Mouse (Mus musculus) kidney, adult 11 months (tissue): ENCODE results near the gene Sh3bgrl2.

Experiments used
- DNase-seq: peaks from one replicate; pipeline ENCODE4 v3.0.0; 2022

The Sh3bgrl2 gene

DNA sequence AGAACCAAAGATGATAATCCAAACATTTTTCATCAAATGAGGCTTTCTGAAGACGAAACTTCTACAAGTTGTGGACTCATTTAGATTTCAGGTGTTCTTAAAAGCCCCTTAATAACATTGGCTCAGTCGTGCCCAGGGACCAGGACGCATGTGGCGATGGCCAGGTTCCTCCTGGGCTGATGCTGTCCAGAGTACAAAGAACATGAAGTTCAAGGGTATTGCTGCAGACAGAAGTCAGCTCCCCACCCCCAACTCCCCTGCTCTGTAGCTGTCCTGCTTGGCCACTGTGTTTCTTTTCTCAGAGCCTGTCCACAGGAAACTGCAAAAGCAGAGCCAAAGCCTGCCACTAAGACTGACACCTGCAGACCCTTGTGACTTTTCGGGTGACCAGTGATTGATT is 45.7 kb downstream of the Sh3bgrl2 start:
- DNase-seq, result no peak

DNA sequence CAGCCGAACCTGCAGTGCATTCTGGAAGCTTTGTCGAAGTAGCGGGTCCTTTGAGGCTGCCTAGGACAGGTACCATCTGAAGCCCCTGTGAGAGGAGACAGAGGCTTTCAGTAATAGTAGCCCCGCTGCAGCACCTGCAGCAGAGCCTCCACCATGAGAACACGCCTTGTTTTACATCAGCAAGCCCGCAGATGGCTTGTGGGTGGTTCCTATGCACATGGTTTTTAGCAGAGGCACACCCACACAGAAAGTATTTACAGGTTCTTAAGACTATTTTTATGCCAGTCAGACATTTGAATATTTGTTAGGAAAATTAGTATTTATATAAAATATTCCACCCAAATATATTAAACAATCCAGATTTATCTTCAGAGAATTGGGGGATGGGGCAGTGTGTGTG is 48.0 kb downstream of the Sh3bgrl2 start:
- DNase-seq, result no peak

GRCm38 (mm10) chr9:83596646-83597481 is 48.7 kb downstream of the Sh3bgrl2 start:
- no peak for DNase-seq

- DNase-seq, result no peak
Measured at GRCm38 (mm10) chr9:83598047-83598446, 49.9 kb downstream of the Sh3bgrl2 start.

- no peak for DNase-seq
Measured at GRCm38 (mm10) chr9:83599505-83599904, 51.4 kb downstream of the Sh3bgrl2 start.

DNA sequence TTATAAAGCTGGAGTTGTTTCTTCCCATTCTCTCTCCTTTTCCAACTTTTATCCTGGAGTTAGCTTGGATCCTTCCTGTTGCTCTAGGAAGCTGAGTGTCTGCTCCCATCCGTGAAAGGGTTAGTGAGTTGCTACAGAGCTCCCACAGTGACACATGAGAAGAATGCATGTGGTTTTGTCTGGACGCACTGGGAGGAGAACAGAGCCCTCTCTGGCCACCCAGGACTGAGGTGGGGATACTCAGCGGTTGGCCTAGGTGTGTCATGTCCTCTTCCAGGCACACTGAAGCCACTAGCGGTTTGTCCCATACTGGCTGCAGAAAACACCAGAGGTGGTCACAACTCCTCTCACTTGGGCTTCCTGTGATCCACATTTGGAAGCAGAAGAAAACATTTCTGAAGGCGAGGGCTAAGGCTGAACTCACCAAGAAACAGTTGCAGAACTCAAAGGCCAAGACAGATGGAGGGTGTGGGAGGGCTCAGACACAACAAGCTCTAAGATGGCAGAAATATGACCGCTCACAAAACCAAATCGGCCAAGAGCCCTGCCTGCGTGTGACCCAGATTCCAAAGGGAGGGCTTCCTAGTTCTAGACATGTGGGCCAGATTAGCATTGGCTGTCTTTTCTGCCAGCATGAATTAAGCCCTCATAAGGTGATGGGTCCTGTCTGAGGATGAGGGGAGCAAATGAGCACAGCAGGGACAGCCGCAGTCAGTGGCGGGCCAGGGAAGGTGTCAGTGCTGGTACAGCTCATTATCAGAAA is 52.3 kb downstream of the Sh3bgrl2 start:
- DNase-seq, result no peak

DNA sequence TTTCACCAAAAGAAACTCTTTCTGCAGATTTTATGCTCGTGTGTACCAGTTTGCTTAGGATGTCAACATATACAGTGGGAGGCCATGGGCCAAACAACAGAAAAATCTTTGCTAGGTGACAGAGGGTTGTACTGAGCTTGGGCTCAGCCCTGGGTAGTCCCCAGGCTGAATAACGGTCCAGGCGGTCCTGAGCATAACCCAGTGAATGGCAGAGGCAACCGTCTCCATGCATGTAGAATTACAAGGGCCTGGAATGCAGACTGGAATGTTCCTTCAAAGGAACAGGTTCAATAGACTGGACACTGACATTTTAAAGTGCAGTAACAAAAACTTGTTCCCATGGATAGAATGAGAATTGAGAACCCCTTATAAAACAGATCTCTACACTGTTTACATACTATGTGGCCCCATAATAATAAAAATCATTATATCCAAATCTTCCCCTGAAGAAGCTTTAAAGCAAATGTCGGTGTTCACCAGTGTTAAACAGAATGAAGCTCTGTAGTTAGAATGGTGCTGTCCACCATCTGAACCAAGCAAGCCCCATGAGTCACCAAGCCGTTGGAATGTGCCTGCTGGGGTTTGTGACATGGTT is 54.1 kb downstream of the Sh3bgrl2 start:
- no peak for DNase-seq

DNA sequence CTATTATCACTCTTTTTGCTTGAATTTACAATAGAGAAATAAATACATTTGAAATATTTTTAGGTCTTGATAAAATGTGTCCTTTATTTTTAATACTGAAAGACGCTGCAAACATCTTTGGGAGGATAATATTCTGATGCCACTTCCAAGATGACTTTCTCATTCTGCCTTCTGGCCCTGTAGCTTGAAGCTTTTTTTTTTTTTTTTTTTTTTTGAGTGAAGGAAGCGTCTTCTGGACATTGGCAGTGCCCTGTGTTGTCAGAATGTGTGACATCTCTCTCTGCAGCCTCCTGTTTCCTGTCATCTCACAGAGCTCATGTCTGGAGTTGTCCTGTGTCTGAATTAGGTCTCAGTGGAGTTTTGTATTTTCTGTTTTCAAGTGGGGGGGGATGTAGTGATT is 55.0 kb downstream of the Sh3bgrl2 start:
- no peak for DNase-seq

- DNase-seq, result no peak
Measured at GRCm38 (mm10) chr9:83605886-83606640, 57.9 kb downstream of the Sh3bgrl2 start.

- DNase-seq, result no peak
Measured at GRCm38 (mm10) chr9:83608135-83608534, 60.0 kb downstream of the Sh3bgrl2 start.

- DNase-seq, result peak; percentile 52
Measured at GRCm38 (mm10) chr9:83609422-83610297, 61.5 kb downstream of the Sh3bgrl2 start.

DNA sequence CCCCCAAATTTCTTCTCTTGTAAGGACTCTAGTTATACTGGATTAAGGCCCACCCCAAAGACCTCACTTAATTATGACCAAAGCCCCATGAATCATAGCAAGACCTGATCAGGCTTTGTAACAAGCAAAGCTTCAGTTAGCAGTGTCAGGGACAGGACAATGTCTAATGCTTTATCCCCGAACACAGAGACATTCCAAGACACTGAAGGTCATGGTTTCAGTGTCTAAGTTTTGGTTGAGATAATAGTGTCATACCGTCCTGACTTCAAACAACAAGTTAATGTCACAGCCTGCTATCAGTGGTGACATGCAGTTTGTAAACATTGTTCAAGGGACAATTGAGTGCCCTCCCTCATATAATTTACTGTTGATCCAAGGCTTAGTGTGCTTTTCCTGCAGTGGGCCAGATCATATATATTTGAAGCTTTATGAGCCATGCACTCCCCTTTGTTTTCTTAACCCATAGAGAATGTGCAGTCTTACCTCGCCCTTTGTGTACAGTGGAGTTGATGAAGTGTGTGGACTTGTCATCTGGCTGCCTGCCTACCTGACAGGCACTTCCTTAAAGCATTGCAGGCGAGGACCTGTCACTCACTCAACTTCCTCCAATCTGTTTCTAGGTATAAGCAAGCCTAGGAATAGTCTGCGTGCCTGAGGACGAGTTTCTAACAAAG is 67.9 kb downstream of the Sh3bgrl2 start:
- no peak for DNase-seq

GRCm38 (mm10) chr9:83616586-83617081 is 68.5 kb downstream of the Sh3bgrl2 start:
- DNase-seq, result no peak

DNA sequence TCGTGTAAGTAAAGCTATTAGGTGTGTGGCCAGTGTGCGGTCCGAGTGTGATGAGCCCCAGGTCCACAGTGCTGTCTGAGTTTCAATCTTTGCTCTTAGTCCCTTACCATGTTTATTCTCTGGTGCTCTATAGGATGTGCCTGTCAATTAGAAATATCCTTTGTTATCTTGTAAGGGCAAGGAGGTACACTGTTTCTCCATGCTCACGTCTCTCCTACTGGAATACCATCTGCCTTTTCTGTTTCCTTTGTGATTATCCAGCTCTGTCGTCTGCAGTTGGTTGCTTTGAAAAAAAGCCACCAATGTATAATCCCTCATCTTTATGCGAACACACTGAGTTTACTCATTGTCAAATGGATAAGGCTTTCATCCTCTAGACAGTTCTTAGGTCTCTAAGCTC is 75.3 kb downstream of the Sh3bgrl2 start:
- DNase-seq, result no peak

DNA sequence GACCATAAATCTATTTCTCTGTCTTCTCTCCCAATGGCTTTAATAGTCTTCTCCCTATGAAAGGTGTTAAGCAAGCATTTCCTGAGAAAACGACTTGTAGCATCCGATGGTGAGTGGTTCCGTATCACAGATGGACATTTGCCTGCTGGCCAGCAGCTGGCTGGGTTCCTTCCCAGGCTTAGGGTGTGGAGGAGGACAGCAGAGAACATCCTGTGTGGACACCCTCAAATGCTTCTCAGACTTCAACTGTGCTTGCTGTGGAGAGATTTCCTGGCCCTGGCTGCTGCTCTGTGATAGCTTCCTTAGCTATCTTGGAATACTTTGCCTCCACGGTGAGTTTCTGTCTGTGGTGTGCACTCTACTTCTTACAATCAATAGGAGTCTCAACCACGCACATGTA is 76.1 kb downstream of the Sh3bgrl2 start:
- DNase-seq, result no peak

- DNase-seq, result no peak
Measured at GRCm38 (mm10) chr9:83625085-83625484, 77.0 kb downstream of the Sh3bgrl2 start.

DNA sequence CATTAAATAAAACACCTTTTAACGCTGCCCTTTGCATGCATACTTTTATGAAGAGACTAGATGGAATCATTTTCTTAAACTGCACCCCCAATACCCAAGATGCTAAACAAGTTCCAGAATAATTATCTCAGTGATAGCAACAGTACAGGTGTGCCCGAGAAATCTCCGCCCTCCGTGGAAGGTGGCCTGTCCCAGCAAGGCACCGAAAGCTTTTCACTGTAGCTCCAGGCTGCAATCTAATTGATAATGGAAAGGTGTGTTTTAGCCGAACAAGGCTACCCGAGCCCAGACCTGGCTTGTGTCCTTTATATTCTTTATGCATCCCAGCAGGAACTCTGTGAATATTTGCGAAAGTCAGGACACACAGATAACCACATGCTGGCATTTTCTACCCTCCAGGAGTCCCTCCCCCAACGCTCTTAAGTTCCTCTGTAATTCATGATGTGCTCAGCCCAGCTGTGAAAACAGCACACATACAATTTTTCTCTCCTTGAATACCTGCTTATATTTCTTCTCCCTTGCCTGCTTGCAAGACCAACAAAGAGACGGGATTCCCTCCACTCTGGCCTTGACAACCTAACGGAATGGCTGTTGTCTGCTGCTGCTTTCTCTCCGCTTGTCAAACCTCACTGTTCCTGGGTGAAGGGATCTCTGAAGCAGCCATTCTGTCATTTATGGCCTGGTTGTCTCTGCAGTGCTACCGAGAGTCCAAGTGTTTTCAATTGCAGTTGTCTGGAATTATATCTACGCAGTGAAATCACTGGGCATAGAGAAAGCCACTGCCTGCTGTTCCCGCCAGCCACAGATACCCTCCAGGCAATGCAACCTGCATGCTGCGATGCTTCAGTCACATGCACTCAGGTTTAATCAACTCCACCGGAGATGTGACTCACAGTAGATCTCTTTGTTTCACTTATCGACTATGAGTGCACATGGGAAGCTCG is 80.8 kb downstream of the Sh3bgrl2 start:
- no peak for DNase-seq

GRCm38 (mm10) chr9:83630341-83630740 is 82.2 kb downstream of the Sh3bgrl2 start:
- DNase-seq, result no peak

DNA sequence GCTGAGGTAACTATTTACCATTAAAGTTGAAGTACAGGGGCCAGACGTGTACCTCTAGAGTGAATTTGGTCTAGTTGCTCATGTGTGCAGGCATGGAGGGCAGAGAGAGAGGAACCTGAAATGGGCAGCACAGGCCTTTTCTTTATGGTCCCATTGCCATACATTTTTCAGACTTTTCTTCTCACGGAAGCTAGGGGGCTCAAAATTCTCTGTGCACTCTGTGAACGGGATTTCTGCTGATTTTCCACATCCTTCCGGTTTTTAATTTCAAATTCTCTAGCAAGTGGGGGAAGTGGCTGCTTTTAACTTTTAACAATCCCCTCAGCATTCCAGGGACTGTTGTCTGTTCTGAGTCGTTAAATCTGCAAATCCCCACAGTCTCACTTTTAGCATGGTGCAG is 83.8 kb downstream of the Sh3bgrl2 start:
- no peak for DNase-seq

- no peak for DNase-seq
Measured at GRCm38 (mm10) chr9:83634703-83635102, 86.6 kb downstream of the Sh3bgrl2 start.
